7 mouse cellular contexts compared by ENCODE assay signal in the genomic region with DNA sequence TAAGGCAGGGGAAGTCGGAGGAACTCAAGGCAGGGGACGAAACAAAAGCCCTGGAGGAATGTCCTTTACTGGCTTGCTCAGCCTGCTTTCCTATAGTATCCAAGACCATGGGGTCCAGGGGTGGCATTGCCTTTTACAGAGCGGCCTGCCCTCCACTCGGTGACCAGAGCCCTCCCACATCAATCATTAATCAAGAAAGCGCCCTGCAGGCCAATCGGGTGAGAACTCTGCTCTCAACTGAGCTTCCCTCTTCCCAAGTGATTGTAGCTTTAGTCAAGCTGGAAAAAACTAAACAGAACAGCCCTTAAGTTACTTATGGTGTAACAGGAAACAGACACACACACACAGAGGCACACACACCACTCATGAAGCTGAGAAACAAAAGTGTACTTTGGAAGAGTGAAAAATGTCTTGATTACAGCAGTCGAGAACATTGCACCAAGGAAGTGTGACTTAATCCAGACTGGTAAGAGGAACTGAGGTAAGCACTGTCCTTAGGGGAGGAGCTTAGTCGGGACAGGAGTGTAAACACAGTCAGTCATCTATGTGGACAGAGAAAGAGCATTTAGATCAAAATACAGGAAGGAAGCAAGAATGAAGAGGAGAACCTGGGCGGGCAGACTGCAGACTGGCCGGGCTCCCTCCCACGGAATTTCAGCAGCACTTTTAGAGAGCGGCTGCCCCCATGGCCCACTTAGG.
A peak's percentile ranks its signal among the peaks of the same experiment; 100 is the strongest.
DNase-seq lines count a peak whose midpoint lies in the region; ATAC-seq and TF ChIP-seq lines count a peak whose summit lies in the region.

No protein-coding gene starts in this region.

- no peak for TF ChIP-seq POLR2A in MEL (IDR thresholded peaks at IDR 0.05; ENCODE audit: control insufficient read depth in 1 of 2, insufficient read depth in 1 of 2, low read depth in 1 of 2, low read length in 2 of 2, poor library complexity in 1 of 2)

- H3K36me3 ChIP-seq in MEL (ENCODE audit: control insufficient read depth in 1 of 2, insufficient read depth in 2 of 2, low read length in 2 of 2), result no peaks in the 10 kb centered on the region; a peak in 1 of 4 replicates
- H3K36me3 ChIP-seq in hindbrain, embryonic 15.5 days, result peaks cover 4% of the 10 kb centered on the region; the same call in 1 of the 2 replicates
- peaks cover 8% of the 10 kb centered on the region for H3K36me3 ChIP-seq in liver, embryonic 13.5 days
- H3K36me3 ChIP-seq in splenic B cell, adult 2 months (ENCODE audit: control insufficient read depth, insufficient read depth, low read length, poor library complexity, severe bottlenecking), result no peaks in the 10 kb centered on the region

- no peak overlapping the region for H3K4me3 ChIP-seq in MEL (ENCODE audit: control insufficient read depth in 1 of 2, insufficient read depth in 1 of 2, low read depth in 2 of 2, low read length in 2 of 2)
- H3K4me3 ChIP-seq in hindbrain, embryonic 15.5 days, result no peak overlapping the region
- no peak overlapping the region for H3K4me3 ChIP-seq in liver, embryonic 13.5 days (replicated peaks)

- no peak for ATAC-seq in hindbrain, embryonic 15.5 days (ENCODE audit: low FRiP score, low read depth)
- ATAC-seq in liver, embryonic 13.5 days (ENCODE audit: low read depth), result peak; percentile 62

- no peak overlapping the region for H3K9ac ChIP-seq in MEL (ENCODE audit: control insufficient read depth, low read depth, low read length, poor library complexity, severe bottlenecking)
- no peak overlapping the region for H3K9ac ChIP-seq in hindbrain, embryonic 15.5 days
- no peak overlapping the region for H3K9ac ChIP-seq in liver, embryonic 13.5 days

- no peak for TF ChIP-seq EP300 in MEL (IDR thresholded peaks at IDR 0.05; ENCODE audit: low read depth in 1 of 2, low read length in 2 of 2)

- DNase-seq in MEL (ENCODE audit: low read depth, low spot score), result peak; percentile 27
- DNase-seq in embryo, embryonic 10 days (ENCODE audit: low spot score), result peak; percentile 23
- no peak for DNase-seq in liver, embryonic 13.5 days
- DNase-seq in splenic B cell, adult 2 months (ENCODE audit: low read depth, low spot score), result peak; percentile 60
- DNase-seq in adrenal gland, postnatal 25 days, result no peak
- no peak for DNase-seq in gastrocnemius, postnatal 10 days

- no peak for TF ChIP-seq RAD21 in MEL (IDR thresholded peaks at IDR 0.05; ENCODE audit: low read depth, low read length)

- H3K79me2 ChIP-seq in MEL (ENCODE audit: control insufficient read depth, insufficient read depth, low read length, poor library complexity), result no peaks in the 10 kb centered on the region

- H3K27me3 ChIP-seq in MEL (ENCODE audit: control insufficient read depth in 1 of 2, insufficient read depth in 2 of 2, low read length in 2 of 2), result no peaks in the 10 kb centered on the region
- no peaks in the 10 kb centered on the region for H3K27me3 ChIP-seq in hindbrain, embryonic 15.5 days
- H3K27me3 ChIP-seq in liver, embryonic 13.5 days, result no peaks in the 10 kb centered on the region
- no peaks in the 10 kb centered on the region for H3K27me3 ChIP-seq in splenic B cell, adult 2 months (ENCODE audit: control insufficient read depth, insufficient read depth, low read length, poor library complexity, severe bottlenecking)

- H3K9me3 ChIP-seq in MEL (replicated peaks; ENCODE audit: insufficient read depth, low read length), result no peaks in the 10 kb centered on the region
- no peaks in the 10 kb centered on the region for H3K9me3 ChIP-seq in hindbrain, embryonic 15.5 days
- H3K9me3 ChIP-seq in liver, embryonic 13.5 days (replicated peaks), result no peaks in the 10 kb centered on the region

- H3K4me2 ChIP-seq in hindbrain, embryonic 15.5 days, result no peak overlapping the region
- peak overlapping the region; percentile 29; the same call in 1 of the 2 replicates for H3K4me2 ChIP-seq in liver, embryonic 13.5 days

- no peaks in the 10 kb centered on the region for H3K4me1 ChIP-seq in MEL (ENCODE audit: control insufficient read depth in 1 of 2, insufficient read depth in 2 of 2, low read length in 2 of 2)
- H3K4me1 ChIP-seq in hindbrain, embryonic 15.5 days (replicated peaks), result peaks cover 14% of the 10 kb centered on the region
- H3K4me1 ChIP-seq in liver, embryonic 13.5 days (replicated peaks), result peaks cover 25% of the 10 kb centered on the region

- 54% methylated on average over 12 of the region's 12 CpGs for WGBS in hindbrain, embryonic 15.5 days
- WGBS in liver, embryonic 13.5 days (ENCODE audit: insufficient replicate concordance), result 30% methylated on average over 12 of the region's 12 CpGs

- no peak overlapping the region for H3K27ac ChIP-seq in MEL (ENCODE audit: control insufficient read depth, low read depth, low read length)
- H3K27ac ChIP-seq in hindbrain, embryonic 15.5 days (replicated peaks), result peak overlapping the region; percentile 46
- H3K27ac ChIP-seq in liver, embryonic 13.5 days, result peak overlapping the region; percentile 51

- TF ChIP-seq CTCF in MEL (IDR thresholded peaks at IDR 0.05 in 2 of 3, conservative IDR thresholded peaks at IDR 0.05 in 1 of 3; ENCODE audit: control insufficient read depth in 1 of 3, insufficient read depth in 1 of 3, low read depth in 2 of 3, low read length in 3 of 3, poor library complexity in 1 of 3, severe bottlenecking in 1 of 3), result no peak

TF ChIP-seq in MEL, 35 proteins besides CTCF, POLR2A, EP300 and RAD21:
- no peak for TF ChIP-seq UBTF (IDR thresholded peaks at IDR 0.05; ENCODE audit: borderline replicate concordance, insufficient read depth, low read depth, low read length)
- no peak for TF ChIP-seq E2F4 (IDR thresholded peaks at IDR 0.05; ENCODE audit: borderline replicate concordance, low read depth, low read length)
- no peak for TF ChIP-seq MAFK (IDR thresholded peaks at IDR 0.05; ENCODE audit: borderline replicate concordance, low read depth, low read length)

Comparison
In these comparisons a context has a peak if more than half of its experiments do, and no peak if none do; other contexts are left out.
1. DNase-seq: peak in MEL (single experiment), embryo, embryonic 10 days (single experiment) and splenic B cell, adult 2 months (single experiment); none in liver, embryonic 13.5 days (single experiment), adrenal gland, postnatal 25 days (single experiment) and gastrocnemius, postnatal 10 days (single experiment).